Mouse (Mus musculus) left cerebral cortex, postnatal 10 days (tissue): ENCODE results near the gene Chrm4. TPM values are rescaled to one million over a fixed set of nuclear protein-coding genes. Genes with fewer than 3 reads are reported as not detected.

ENCODE experiments used
- DNase-seq, 2 experiments: peaks; one replicate each; pipeline ENCODE4 v3.0.0; 2021 to 2022; ENCODE audit warnings: low spot score in 2 of 2, mixed read lengths in 1 of 2; ENCODE audit errors: extremely low spot score in 1 of 2
- intact Hi-C: fragments of 180-260 bp; cut with DNase I; formaldehyde crosslinking; loops from one replicate; pipeline ENCODE4 v1.15.1; 2025
- total RNA-seq, 2 experiments: library from RNA; stranded (reverse); gene quantifications; 2 replicates each; pipeline ENCODE4 v1.2.3; 2021

Chrm4 gene
- total RNA-seq, 2 experiments from 2014 or later = 29.6 to 33.0 TPM

DNA sequence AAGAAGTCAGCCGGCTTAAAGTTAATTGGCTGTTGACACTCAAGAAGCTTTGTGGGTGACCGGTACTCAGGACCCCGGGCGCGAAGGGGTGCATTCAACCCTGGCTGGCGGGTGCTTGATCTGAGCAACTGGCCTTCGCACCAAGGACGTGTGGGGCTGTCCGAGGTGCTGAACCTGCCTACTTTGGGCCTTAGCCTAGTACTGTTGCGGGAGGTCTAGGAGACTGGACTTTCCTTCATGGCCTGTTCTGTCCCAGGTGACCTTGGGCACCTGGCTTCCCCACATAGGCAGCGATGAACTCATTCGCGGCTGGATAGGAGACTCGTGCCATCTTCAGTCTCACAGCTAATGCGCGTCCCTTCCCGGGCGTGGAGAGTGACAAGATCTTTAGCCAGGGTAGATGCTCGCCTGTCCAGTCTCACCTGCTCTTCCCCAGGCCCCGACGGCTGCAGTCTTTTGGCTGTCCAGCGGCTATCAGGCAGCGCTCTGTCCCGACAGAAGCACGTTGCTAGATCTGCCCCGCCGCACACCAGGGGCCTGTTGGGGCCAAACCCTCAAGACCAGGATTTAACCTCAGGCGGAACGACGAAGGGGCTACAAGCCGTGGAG lies 5.8 kb upstream of the Chrm4 start:
- intact Hi-C loops = loop anchor here (5.0 to 10.0 kb wide), 2 partner anchors 139 to 246 kb away; no protein-coding TSS in a partner anchor
- peak in 1 of 2 experiments; percentile 77 for DNase-seq

GRCm38 (mm10) chr2:91921790-91922570 lies 5.1 kb upstream of the Chrm4 start:
- intact Hi-C loops = loop anchor here (5.0 to 10.0 kb wide), 2 partner anchors 140 to 247 kb away; no protein-coding TSS in a partner anchor

DNA sequence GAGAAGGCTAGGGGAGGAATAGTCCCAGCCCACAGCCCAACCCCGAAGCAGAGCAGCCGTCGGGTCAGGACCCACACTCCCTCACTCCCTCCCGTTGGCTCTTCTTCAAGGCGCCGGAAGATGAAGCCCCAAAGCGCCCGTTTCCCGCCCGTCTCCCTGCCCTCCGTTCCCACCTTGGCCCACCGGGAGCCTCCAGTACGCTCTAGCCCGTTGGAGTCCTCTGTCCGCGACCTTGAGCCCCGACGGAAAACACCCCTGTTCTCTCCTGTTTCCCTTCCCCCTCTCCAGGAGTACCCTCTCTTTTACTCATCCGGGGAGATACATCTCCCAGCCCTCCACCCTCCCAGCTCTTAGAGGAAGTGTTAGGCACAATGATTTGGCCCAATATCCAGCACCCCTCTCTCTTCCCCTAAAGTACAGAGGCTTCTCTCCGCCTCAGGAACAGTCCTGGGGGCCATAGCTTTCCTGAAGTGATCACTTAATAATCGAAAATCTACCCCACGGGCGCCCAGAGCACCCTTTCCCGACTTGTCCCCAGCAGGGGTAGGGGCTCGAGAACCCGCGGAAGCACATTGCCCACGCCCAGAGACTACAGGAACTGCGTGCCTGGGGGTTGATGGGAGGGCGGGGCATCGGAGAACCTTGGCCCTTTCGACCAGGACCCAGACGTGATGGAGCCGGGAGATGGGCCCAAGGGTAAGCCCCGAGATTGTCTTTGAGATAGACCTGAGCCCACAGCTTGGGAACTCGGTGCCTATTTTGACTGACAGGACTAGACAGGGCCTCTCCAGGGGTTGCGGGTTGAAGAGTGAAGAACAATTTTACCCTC lies 4.2 kb upstream of the Chrm4 start:
- DNase-seq = peak in 1 of 2 experiments; percentile 50
- intact Hi-C loops = loop anchor here (5.0 to 10.0 kb wide), 2 partner anchors 140 to 248 kb away; no protein-coding TSS in a partner anchor

More at GRCm38 (mm10) chr2:91921790-91922570, 5.1 kb upstream of the Chrm4 start:
- peak; percentile 81 to 88 for DNase-seq

GRCm38 (mm10) chr2:91923415-91924337 lies 3.4 kb upstream of the Chrm4 start:
- intact Hi-C loops = loop anchor here (5.0 to 10.0 kb wide), 2 partner anchors 141 to 249 kb away; no protein-coding TSS in a partner anchor
- peak; percentile 67 to 86 for DNase-seq

DNA sequence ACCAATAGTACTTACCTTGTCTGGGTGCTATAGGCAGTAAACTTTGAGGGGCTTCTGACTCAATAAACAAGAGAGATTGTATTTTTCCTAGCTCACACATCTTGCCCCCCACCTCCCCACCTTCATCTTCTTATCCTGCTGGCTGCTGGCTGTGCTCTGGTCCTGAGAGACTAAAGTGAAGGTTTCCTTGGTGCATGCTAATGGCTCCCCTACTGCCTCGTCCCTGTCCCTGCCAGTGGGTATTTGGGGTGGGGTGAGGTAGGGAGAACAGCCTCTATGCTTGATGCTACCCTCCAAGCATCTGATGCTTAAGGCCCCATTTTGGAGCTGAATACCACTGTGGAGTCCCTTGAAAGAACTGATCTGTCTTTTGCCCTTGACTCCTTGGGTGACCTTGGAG lies 2.3 kb upstream of the Chrm4 start:
- intact Hi-C loops = loop anchor here (5.0 to 10.0 kb wide), 2 partner anchors 142 to 250 kb away; no protein-coding TSS in a partner anchor
- no peak for DNase-seq

DNA sequence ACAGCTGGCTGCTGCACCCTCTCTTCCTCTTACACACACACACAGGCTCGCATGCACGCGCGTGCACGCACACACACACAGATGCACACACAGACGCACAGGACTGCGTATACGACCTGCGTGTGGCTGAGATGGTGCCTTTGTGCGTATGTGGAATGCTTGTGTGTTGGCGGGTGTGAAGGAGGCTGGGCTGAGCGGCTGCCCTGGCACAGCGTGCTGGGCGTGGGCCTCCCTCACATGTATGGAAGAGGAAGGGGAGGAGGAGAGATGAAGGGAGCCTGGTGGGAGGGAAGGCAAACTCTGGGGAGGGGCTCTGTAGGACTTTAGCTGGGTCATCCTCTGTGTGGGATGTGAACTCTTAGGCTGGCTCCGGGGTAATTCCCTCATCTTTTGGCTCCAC lies 1.6 kb upstream of the Chrm4 start:
- DNase-seq = no peak
- intact Hi-C loops = loop anchor here (10.0 kb wide), 1 partner anchor 251 kb away; no protein-coding TSS in a partner anchor

- DNase-seq = peak; percentile 74 to 89
- intact Hi-C loops = loop anchor here (10.0 kb wide), 1 partner anchor 253 kb away; no protein-coding TSS in a partner anchor
Measured at GRCm38 (mm10) chr2:91927826-91928533, 931 bp downstream of the Chrm4 start.

DNA sequence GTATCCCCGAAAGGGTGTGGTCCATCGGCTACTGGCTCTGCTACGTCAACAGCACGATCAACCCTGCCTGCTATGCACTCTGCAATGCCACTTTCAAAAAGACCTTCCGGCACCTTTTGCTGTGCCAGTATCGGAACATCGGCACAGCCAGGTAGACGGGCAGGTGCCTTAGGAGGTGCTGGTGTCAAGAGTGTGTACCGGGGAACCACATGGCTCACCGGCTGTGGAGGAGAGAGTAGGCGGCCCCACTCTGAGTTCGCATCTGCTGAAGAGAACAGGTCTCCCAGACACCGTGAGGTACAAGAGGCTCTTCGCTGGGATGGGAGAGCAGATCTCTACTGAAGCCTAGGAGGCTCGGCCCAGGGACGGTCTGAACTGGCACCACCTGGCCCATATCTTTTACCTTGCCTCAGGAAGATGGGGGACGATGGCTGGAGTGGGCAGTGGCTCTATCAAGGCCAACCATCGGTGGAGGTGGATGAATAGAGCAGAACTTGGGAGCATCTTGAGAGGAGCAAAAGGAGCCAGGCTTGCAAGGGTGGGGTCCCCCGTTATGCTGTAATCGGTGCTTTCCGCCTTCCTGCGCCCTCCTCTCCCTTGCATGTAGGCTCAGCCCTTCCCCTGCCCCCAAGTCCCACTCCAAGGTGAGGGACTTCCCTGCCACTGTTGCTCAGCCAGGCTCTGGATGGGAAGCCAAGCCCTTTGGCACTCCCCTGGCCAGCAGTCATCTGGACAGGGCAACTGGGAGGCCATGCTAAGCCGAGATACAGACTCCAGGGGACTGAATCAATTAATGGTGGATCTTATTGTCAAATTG lies 1.7 kb downstream of the Chrm4 start:
- DNase-seq = no peak
- intact Hi-C loops = loop anchor here (10.0 kb wide), 1 partner anchor 254 kb away; no protein-coding TSS in a partner anchor

- intact Hi-C loops = loop anchor here (10.0 kb wide), 1 partner anchor 255 kb away; no protein-coding TSS in a partner anchor
- DNase-seq = peak in 1 of 2 experiments; percentile 11
Measured at GRCm38 (mm10) chr2:91929455-91929854, 2.4 kb downstream of the Chrm4 start.

- intact Hi-C loops = loop anchor here (10.0 kb wide), 1 partner anchor 255 kb away; no protein-coding TSS in a partner anchor
- peak in 1 of 2 experiments; percentile 73 for DNase-seq
Measured at GRCm38 (mm10) chr2:91929936-91930335, 2.9 kb downstream of the Chrm4 start.

GRCm38 (mm10) chr2:91930761-91931291 lies 3.8 kb downstream of the Chrm4 start:
- intact Hi-C loops = no loop called here
- peak in 1 of 2 experiments; percentile 32 for DNase-seq

DNA sequence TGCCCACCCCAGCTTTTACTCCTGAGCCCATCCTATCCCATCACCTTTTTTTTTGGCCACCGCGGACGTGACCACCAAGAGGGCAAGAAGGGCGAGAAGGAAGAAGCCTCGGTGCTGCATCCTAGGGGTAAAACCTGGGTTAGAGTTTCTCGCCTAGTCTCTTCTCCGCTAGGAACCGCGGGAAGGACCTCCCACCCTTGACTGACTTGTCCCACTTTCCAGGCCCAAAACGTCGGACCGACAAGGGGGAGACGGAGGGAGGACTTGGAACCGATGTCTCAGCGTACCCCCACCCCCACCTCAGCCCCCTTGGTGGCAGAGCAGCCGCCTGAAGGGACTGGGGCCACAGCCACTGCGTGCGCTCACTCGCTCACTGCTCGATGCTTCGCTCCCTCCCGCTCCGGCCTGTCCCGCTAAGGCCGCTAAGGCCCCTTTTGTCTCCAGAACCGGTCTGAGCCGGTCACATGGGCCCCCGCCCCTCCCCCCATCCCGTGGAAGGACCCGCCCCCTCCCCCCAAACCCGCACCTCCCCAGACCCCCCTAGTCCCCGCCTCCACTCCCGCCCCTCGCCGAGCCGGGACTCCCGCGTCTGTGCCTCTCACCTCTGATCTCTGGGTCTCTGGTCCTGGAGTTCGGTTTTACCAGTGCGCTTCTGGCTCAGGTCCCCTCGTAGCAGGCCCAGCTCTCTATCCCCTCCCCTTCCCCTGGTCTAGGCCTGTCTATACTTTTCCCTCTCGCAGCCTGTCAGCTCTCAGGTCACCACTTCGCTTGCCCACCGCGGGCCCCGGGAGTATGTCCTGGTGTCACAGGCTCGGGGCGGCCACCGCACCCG lies 4.5 kb downstream of the Chrm4 start:
- intact Hi-C loops = no loop called here
- DNase-seq = peak in 1 of 2 experiments; percentile 78

GRCm38 (mm10) chr2:91932160-91932711 lies 5.2 kb downstream of the Chrm4 start, which contains the start of gene Mdk:
TSS of gene Mdk (minus strand) at chr2:91932297.
- intact Hi-C loops = no loop called here
- DNase-seq = peak in 1 of 2 experiments; percentile 68

DNA sequence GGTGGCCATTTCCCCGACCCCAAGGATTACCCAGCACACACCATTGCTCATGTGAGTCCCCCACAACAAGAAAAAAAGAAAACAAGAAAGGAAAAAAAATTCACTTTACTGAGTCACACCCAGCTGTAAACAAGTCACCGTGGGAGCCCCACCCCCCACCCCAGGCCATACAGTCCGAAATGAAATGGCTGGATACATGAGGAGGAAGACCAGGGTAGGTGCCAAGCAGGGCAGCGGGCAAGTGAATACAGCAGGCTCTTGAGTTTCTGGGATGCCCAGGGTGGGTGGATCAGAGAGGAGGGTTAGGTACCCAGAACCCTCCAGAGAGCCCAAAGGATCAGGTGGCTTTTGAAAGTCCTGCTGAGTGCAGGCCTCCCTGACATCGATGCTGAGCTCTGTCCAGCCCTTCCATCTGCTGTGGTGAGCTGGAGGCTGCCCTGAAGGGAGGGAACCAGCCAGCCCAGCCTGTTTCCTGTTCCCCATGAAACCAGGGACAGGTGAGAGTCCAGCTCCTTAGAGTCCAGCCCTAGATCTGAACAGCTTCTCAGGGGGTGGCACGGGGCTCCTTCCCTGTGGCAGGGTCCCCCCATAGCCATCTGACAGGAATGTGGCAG lies 5.8 kb downstream of the Chrm4 start:
- peak in 1 of 2 experiments; percentile 22 for DNase-seq
- intact Hi-C loops = no loop called here
